Mouse (Mus musculus) bone marrow, adult 2 months (tissue): ENCODE results near the gene Nr2f1. TPM values are rescaled to one million over a fixed set of nuclear protein-coding genes. Genes with fewer than 3 reads are reported as not detected.

ENCODE experiments used
- H3K27ac ChIP-seq: fragments of 200-500 bp; 2 replicates; pipeline ENCODE4 v1.5.1; 2012; ENCODE audit warnings: low read depth, mild to moderate bottlenecking, control low read depth, inconsistent platforms, low read length; ENCODE audit not compliant: control insufficient read depth, poor library complexity, insufficient read depth
- H3K4me1 ChIP-seq: fragments of 200-500 bp; 2 replicates; pipeline ENCODE4 v1.6.1; 2011; ENCODE audit warnings: low read length; ENCODE audit not compliant: control insufficient read depth, insufficient read depth
- H3K4me3 ChIP-seq: fragments of 200-500 bp; replicated peaks from 2 replicates; pipeline ENCODE3; 2011; ENCODE audit warnings: mild to moderate bottlenecking, low read depth, low read length, control low read depth; ENCODE audit not compliant: control insufficient read depth
- CTCF ChIP-seq: fragments of 200-500 bp; IDR thresholded peaks from 2 replicates; pipeline ENCODE4 v1.5.1; 2011; ENCODE audit warnings: low read length, control low read depth; ENCODE audit not compliant: control insufficient read depth, insufficient read depth
- POLR2A ChIP-seq: fragments of 200-500 bp; IDR thresholded peaks from 2 replicates; pipeline ENCODE4 v1.6.1; 2011; ENCODE audit warnings: low read depth, mild to moderate bottlenecking, control low read depth, low read length, borderline replicate concordance; ENCODE audit not compliant: control insufficient read depth
- WGBS: fragments of 180-500 bp; shearing (Covaris S2); methylation state at CpG from one replicate; pipeline ENCODE4 v1.1.7; 2018; 5-methylcytosine and 5-hydroxymethylcytosine counted together
- polyA plus RNA-seq: library from polyadenylated mRNA; stranded (reverse); fragments of >200 nt; gene quantifications from 2 replicates; pipeline ENCODE4 v1.2.4, GENCODE M21; 2011; ENCODE audit warnings: low replicate concordance; ENCODE audit not compliant: missing spikeins, insufficient read depth, insufficient read length

Gene Nr2f1
- polyA plus RNA-seq, 1 experiment, result 0.97 TPM

GRCm38 (mm10) chr13:78210029-78210747 lies 10.6 kb upstream of the Nr2f1 start:
- WGBS, result 4% methylated on average over 38 of the region's 38 CpGs
- TF ChIP-seq CTCF (no peak), POLR2A (no peak)
- no peak overlapping the region for H3K4me3 ChIP-seq
- H3K27ac ChIP-seq, result no peak overlapping the region
- no peaks in the 10 kb centered on the region for H3K4me1 ChIP-seq

- TF ChIP-seq CTCF (no peak), POLR2A (no peak)
- Histone ChIP-seq H3K27ac (no peak overlapping the region), H3K4me3 (no peak overlapping the region), H3K4me1 (no peaks in the 10 kb centered on the region)
- WGBS, result 7% methylated on average over 12 of the region's 12 CpGs
Observed at GRCm38 (mm10) chr13:78209611-78210028, 10.1 kb upstream of the Nr2f1 start.

DNA sequence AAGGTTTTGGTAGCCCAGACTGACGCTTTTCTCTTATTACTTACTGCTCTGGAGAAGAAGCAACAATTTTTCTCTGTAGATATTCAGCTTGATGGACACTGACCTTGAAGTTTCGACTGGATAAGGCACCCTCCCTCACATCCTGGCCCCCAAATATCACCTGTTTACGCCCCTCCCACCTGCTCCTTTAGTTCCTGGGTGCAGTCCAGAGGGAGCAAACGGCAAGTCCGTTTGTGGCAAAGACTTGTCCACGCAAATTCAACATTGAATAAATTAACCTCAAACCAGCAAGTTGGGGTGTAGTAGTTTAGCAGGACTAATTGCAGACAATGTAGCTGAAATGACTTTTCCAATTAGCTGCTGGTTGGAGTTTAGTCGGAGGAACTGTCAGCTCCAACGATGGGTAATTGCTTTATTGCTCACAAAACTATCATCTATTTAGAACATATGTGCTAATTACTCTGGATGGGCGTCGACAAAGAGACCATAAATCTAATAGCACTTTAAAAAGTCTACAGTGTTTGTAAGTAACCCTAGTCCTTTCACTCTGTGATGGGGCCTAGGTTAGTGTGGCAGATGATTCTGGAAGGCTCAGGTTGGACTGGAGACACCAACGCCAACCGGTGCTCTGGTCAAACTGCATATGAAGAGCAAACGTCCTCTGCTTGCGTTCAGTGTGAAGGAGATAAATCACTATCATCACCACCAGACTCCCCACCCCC lies 9.3 kb upstream of the Nr2f1 start:
- H3K4me1 ChIP-seq, result no peaks in the 10 kb centered on the region
- WGBS, result 6% methylated on average over 14 of the region's 14 CpGs
- TF ChIP-seq POLR2A, result no peak
- no peak for TF ChIP-seq CTCF
- H3K4me3 ChIP-seq, result no peak overlapping the region
- H3K27ac ChIP-seq, result no peak overlapping the region

GRCm38 (mm10) chr13:78207796-78208645 lies 8.5 kb upstream of the Nr2f1 start:
- Histone ChIP-seq H3K4me3 (no peak overlapping the region), H3K4me1 (no peaks in the 10 kb centered on the region), H3K27ac (no peak overlapping the region)
- WGBS, result 6% methylated on average over 12 of the region's 12 CpGs
- TF ChIP-seq POLR2A (no peak), CTCF (no peak)

DNA sequence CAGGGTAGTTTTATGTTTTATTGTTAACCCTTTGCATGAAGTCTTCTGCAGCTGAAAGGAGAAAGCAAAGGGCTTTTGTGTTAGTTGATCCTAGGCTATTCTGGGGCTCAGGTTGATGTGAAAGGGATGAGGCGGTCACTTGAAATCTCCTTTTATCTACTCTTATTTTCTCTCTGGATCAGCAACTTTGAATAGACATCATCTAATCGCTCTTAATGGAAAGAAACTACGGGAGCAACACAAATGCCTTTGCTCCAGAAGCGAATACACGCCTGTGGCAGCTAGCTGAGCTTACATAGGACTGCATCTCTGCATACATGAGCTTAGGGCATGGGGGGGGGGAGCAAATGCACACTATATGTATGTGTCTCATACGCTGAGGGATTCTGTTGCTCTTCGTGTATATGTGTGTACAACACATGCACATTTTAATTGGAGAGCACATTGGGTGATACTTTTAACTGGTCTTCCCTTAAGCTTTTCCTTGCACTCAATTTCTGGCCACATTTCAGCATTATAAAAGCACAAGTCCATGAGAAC lies 7.4 kb upstream of the Nr2f1 start:
- Histone ChIP-seq H3K4me3 (no peak overlapping the region), H3K27ac (no peak overlapping the region), H3K4me1 (no peaks in the 10 kb centered on the region)
- WGBS, result 34% methylated on average over 7 of the region's 7 CpGs
- no peak for TF ChIP-seq CTCF
- TF ChIP-seq POLR2A, result no peak

GRCm38 (mm10) chr13:78205426-78205825 lies 5.9 kb upstream of the Nr2f1 start:
- no peak overlapping the region for H3K27ac ChIP-seq
- H3K4me1 ChIP-seq, result no peaks in the 10 kb centered on the region
- no peak overlapping the region for H3K4me3 ChIP-seq
- TF ChIP-seq CTCF, result no peak
- no peak for TF ChIP-seq POLR2A

- WGBS, result 4% methylated on average over 37 of the region's 37 CpGs
- TF ChIP-seq POLR2A, result no peak
- TF ChIP-seq CTCF, result no peak
- no peaks in the 10 kb centered on the region for H3K4me1 ChIP-seq
- no peak overlapping the region for H3K4me3 ChIP-seq
- H3K27ac ChIP-seq, result no peak overlapping the region
Observed at GRCm38 (mm10) chr13:78203348-78204061, 3.9 kb upstream of the Nr2f1 start.
